Mouse (Mus musculus) limb, embryonic 14.5 days (tissue): ENCODE measurements around the gene Rtraf. TPM values are rescaled to one million over a fixed set of nuclear protein-coding genes. Genes with fewer than 3 reads are reported as not detected.

Source experiments
- ATAC-seq: fragments of 200-750 bp; cut with Nextera tagmentation; 2 replicates; pipeline ENCODE4 v1.8.0; 2017; ENCODE audit warnings: low read depth, moderate number of reproducible peaks, moderate TSS enrichment; ENCODE audit not compliant: low FRiP score
- DNase-seq: peaks from one replicate; pipeline ENCODE4 v3.0.0-alpha.2; 2015; ENCODE audit warnings: low spot score
- H3K27ac ChIP-seq: fragments of 300-500 bp; sonication (generic); replicated peaks from 2 replicates; pipeline ENCODE4 v1.5.1; 2014; ENCODE audit warnings: low read depth, mild to moderate bottlenecking, low read length, moderate library complexity, mixed read lengths
- H3K27me3 ChIP-seq: fragments of 300-500 bp; sonication (generic); 2 replicates; pipeline ENCODE4 v1.6.1; 2014; ENCODE audit warnings: low read length, mixed read lengths; ENCODE audit not compliant: control insufficient read depth, insufficient read depth
- H3K36me3 ChIP-seq: fragments of 300-500 bp; sonication (generic); 2 replicates; pipeline ENCODE4 v1.6.1; 2014; ENCODE audit warnings: mild to moderate bottlenecking, low read length, moderate library complexity, mixed read lengths; ENCODE audit not compliant: control insufficient read depth, insufficient read depth
- H3K4me1 ChIP-seq: fragments of 300-500 bp; sonication (generic); 2 replicates; pipeline ENCODE4 v1.6.1; 2014; ENCODE audit warnings: antibody characterized with exemption, low read length, mixed read lengths; ENCODE audit not compliant: control insufficient read depth, insufficient read depth
- H3K4me2 ChIP-seq: fragments of 300-500 bp; sonication (generic); replicated peaks from 2 replicates; pipeline ENCODE4 v1.6.1; 2014; ENCODE audit warnings: low read depth, mild to moderate bottlenecking, low read length, moderate library complexity; ENCODE audit not compliant: severe bottlenecking
- H3K4me3 ChIP-seq: fragments of 300-500 bp; sonication (generic); replicated peaks from 2 replicates; pipeline ENCODE4 v1.5.1; 2014; ENCODE audit warnings: low read length
- H3K9ac ChIP-seq: fragments of 300-500 bp; sonication (generic); 2 replicates; pipeline ENCODE4 v1.6.1; 2014; ENCODE audit warnings: mild to moderate bottlenecking, low read depth, low read length, moderate library complexity; ENCODE audit not compliant: severe bottlenecking
- H3K9me3 ChIP-seq: fragments of 300-500 bp; sonication (generic); 2 replicates; pipeline ENCODE4 v1.6.1; 2016; ENCODE audit warnings: low read length; ENCODE audit not compliant: control insufficient read depth
- POLR2A ChIP-seq: fragments of 200-500 bp; IDR thresholded peaks from 2 replicates; pipeline ENCODE4 v1.8.0; 2012; ENCODE audit warnings: inconsistent platforms, mild to moderate bottlenecking, moderate library complexity, borderline replicate concordance; ENCODE audit not compliant: insufficient read depth, insufficient read length; ENCODE audit errors: extremely low read depth
- WGBS: fragments of 180-500 bp; shearing (Covaris S2); extraction: QIAGEN DNeasy Blood & Tissue Kit; methylation state at CpG from one replicate; pipeline ENCODE4 v1.1.7; 2014; 5-methylcytosine and 5-hydroxymethylcytosine counted together
- polyA plus RNA-seq, 2 experiments: library from polyadenylated mRNA; depleted of rRNA in 1 of 2; stranded (reverse) in 1 of 2; unstranded in 1 of 2; fragments of >200 nt; fragmentation: Nextera tagmentation in 1 of 2; extraction: Ambion mirVana in 1 of 2; gene quantifications; 2 replicates each; pipeline versions ENCODE4 v1.2.1 to v1.2.3; 2012 to 2014

Gene Rtraf
- polyA plus RNA-seq, 2 experiments = 131 to 254 TPM

DNA sequence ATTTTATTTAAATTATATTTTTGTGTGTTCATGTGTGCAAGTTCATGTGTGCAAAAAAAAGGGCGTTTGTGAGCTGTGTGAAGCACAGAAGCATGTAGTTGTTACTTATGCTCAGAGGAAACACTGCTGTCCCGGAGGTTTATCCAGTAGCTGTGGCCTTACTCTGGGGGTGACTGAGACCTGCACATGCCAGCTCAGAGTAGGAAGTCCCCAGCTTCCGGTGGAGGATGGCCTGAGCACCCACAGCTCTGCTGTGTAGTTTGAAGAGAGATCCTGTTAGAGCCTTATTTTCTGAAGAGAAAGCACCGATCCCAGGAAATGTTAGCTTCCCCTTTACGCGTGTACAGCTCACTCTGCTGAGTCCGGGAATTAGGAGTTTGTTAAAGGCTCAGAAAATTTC, 52.5 kb downstream of the Rtraf start:
- Histone ChIP-seq H3K9ac (no peak overlapping the region), H3K27ac (no peak overlapping the region), H3K4me1 (peaks cover 16% of the 10 kb centered on the region; the same call in 1 of the 2 replicates), H3K9me3 (no peaks in the 10 kb centered on the region), H3K36me3 (peaks cover 11% of the 10 kb centered on the region), H3K4me2 (no peak overlapping the region), H3K4me3 (no peak overlapping the region), H3K27me3 (no peaks in the 10 kb centered on the region)
- TF ChIP-seq POLR2A = no peak
- no peak for ATAC-seq
- 78% methylated on average over 7 of the region's 7 CpGs for WGBS
- no peak for DNase-seq

DNA sequence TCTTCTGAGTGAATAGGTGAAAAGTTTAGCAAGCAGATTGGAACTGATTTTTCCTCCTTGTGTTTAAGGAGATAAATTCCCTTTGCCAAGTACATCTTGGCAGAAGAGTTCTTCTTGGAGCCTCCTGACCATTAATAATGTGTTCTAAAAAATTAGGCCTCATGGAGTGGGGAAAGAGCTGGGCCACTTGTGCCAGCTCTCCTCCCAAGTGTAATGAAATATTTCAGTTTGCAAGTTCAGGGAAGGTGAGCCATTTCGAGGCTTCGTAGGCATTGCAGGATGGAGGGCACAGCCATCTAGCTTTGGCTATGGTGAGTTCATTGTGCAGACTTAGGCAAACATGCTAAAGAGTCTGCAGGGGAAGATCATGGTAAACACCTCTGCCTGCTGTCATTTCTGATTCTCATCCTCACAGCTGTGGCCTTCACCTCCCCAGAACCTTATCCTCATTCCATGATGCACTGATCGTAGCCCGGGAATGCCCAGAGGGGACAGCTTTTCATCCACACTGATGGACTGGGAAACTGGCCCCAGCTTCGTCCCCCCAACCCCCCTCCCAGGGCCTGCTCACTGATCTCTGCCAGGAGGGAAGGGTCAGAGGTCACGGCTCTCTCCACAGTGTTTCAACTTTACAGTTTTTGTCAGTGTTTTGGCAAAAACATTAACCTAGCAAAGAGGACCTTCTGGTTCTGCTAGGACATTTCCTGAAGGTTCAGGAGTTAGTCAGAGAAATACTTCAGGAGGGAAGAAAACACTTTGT, 54.0 kb downstream of the Rtraf start:
- no peak for ATAC-seq
- WGBS = 28% methylated on average over 6 of the region's 6 CpGs
- Histone ChIP-seq H3K9ac (no peak overlapping the region), H3K27ac (no peak overlapping the region), H3K9me3 (no peaks in the 10 kb centered on the region), H3K27me3 (no peaks in the 10 kb centered on the region), H3K4me3 (no peak overlapping the region), H3K36me3 (peaks cover 22% of the 10 kb centered on the region), H3K4me2 (no peak overlapping the region), H3K4me1 (peaks cover 16% of the 10 kb centered on the region; the same call in 1 of the 2 replicates)
- peak; percentile 46 for DNase-seq
- TF ChIP-seq POLR2A = no peak

DNA sequence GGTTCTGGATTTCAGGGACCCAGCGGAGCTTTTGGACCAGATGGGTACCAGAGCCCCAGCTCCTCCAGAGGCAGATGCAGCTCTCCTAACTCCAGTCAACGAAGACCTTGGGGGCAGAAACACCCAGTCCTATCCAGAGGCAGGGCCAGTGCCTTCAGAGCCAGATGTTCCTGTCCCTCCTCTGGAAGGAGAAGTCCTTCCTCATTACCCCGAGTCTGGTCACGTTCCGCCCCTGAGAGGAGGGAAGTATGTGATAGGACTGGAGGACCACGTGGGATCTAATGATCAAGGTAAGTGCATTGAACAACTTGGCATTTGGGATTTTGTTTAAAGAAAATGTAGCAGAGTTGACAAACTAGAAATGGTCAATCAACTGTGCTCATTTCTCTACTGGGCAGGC, 55.0 kb downstream of the Rtraf start:
- Histone ChIP-seq H3K9ac (no peak overlapping the region), H3K36me3 (peaks cover 24% of the 10 kb centered on the region), H3K4me1 (peaks cover 16% of the 10 kb centered on the region; the same call in 1 of the 2 replicates), H3K27me3 (no peaks in the 10 kb centered on the region), H3K9me3 (no peaks in the 10 kb centered on the region), H3K4me2 (no peak overlapping the region), H3K27ac (no peak overlapping the region), H3K4me3 (no peak overlapping the region)
- TF ChIP-seq POLR2A = no peak
- 90% methylated on average over 6 of the region's 6 CpGs for WGBS
- ATAC-seq = no peak
- no peak for DNase-seq

DNA sequence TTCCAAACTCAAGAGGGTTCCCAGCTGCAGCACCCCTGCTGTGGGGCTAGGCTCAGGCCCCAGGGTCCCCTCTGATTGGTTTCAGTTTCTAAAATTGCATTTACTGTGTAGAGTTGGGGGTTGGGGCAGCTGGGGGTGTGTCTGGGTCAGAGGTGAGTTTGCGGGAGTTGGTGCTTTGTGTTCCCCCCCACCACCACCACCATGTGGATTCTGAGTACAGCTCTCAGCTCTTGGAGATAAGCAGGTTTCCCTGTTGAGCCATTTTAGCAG, 57.3 kb downstream of the Rtraf start:
- no peak overlapping the region for H3K4me3 ChIP-seq
- 32% methylated on average over 1 of the region's 1 CpGs for WGBS
- H3K4me1 ChIP-seq = peaks cover 17% of the 10 kb centered on the region; the same call in 1 of the 2 replicates
- no peak overlapping the region for H3K4me2 ChIP-seq
- no peak for TF ChIP-seq POLR2A
- H3K36me3 ChIP-seq = peaks cover 27% of the 10 kb centered on the region
- no peak overlapping the region for H3K9ac ChIP-seq
- ATAC-seq = no peak
- no peaks in the 10 kb centered on the region for H3K9me3 ChIP-seq
- no peak overlapping the region for H3K27ac ChIP-seq
- no peaks in the 10 kb centered on the region for H3K27me3 ChIP-seq
- DNase-seq = no peak

DNA sequence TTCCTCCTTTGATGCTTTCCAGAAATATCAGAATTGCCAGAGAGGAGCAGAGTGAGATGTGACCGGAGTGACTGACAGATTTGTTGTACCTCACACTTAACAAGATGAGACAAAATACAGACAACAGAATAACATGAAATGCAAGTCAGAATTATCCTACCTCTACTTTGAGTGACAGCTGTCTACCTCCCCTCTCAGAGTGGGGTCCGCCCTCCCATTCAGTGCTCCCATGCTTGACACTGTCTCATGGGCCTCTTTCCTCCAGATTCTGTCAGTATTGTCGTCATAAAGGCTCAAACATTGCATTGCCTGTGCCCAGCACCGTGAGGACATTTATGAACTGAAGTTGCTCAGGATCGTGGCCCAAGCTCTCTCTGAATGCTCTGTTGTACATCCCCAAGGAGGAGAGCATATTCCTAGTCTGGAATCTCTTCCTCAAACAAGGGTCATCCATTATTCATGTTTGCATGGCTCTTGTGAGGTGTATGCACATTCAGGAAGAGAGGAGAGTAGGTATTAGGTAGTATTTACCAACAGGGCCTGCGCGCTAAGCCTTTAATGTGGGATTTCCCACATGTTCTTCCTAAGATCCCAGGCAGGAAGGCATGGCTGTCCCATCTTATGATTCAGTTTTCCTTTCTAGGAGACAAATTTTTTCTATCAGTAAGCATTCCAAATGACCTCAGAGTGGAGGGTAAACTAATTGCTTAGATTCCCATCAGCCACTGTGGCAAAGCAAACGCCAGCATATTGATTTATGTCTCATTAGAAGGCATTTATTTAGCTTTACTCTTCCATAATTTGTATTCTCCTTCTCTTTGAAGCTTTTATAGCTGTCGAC, 57.9 kb downstream of the Rtraf start:
- no peak for TF ChIP-seq POLR2A
- DNase-seq (no peak), ATAC-seq (no peak)
- Histone ChIP-seq H3K4me1 (peaks cover 21% of the 10 kb centered on the region), H3K4me2 (no peak overlapping the region), H3K9ac (no peak overlapping the region), H3K9me3 (no peaks in the 10 kb centered on the region), H3K36me3 (peaks cover 27% of the 10 kb centered on the region), H3K27ac (no peak overlapping the region), H3K4me3 (no peak overlapping the region), H3K27me3 (no peaks in the 10 kb centered on the region)
- 69% methylated on average over 9 of the region's 9 CpGs for WGBS
